Mouse (Mus musculus) intestine, embryonic 16.5 days (tissue): ENCODE data around the gene Raph1. TPM values are rescaled to one million over a fixed set of nuclear protein-coding genes. Genes with fewer than 3 reads are reported as not detected.

Experiments used
- ATAC-seq: fragments of 200-750 bp; cut with Nextera tagmentation; 2 replicates; pipeline ENCODE4 v1.8.0; 2017; ENCODE audit warnings: moderate TSS enrichment, moderate library complexity
- H3K27ac ChIP-seq: fragments of 300-500 bp; sonication (generic); 2 replicates; pipeline ENCODE4 v1.5.1; 2014; ENCODE audit warnings: mild to moderate bottlenecking, low read length
- H3K27me3 ChIP-seq: fragments of 300-500 bp; sonication (generic); replicated peaks from 2 replicates; pipeline ENCODE4 v1.6.1; 2014; ENCODE audit warnings: low read length, control low read depth, mixed read lengths; ENCODE audit not compliant: control insufficient read depth, insufficient read depth
- H3K36me3 ChIP-seq: fragments of 300-500 bp; sonication (generic); 2 replicates; pipeline ENCODE4 v1.6.1; 2014; ENCODE audit warnings: low read length, control low read depth; ENCODE audit not compliant: control insufficient read depth, insufficient read depth
- H3K4me1 ChIP-seq: fragments of 300-500 bp; sonication (generic); 2 replicates; pipeline ENCODE4 v1.6.1; 2014; ENCODE audit warnings: low read length, control low read depth, mixed read lengths; ENCODE audit not compliant: control insufficient read depth, insufficient read depth
- H3K4me2 ChIP-seq: fragments of 300-500 bp; sonication (generic); 2 replicates; pipeline ENCODE4 v1.6.1; 2014; ENCODE audit warnings: low read depth, low read length, control low read depth
- H3K4me3 ChIP-seq: fragments of 300-500 bp; sonication (generic); 2 replicates; pipeline ENCODE4 v1.5.1; 2014; ENCODE audit warnings: mild to moderate bottlenecking, low read length
- H3K9ac ChIP-seq: fragments of 300-500 bp; sonication (generic); 2 replicates; pipeline ENCODE4 v1.6.1; 2014; ENCODE audit warnings: low read depth, low read length
- H3K9me3 ChIP-seq: fragments of 300-500 bp; sonication (generic); 2 replicates; pipeline ENCODE4 v1.6.1; 2016; ENCODE audit warnings: low read length, control low read depth; ENCODE audit not compliant: control insufficient read depth
- WGBS: fragments of 180-500 bp; shearing (Covaris S2); extraction: QIAGEN DNeasy Blood & Tissue Kit; methylation state at CpG from one replicate; pipeline ENCODE4 v1.1.7; 2014; 5-methylcytosine and 5-hydroxymethylcytosine counted together
- polyA plus RNA-seq: library from polyadenylated mRNA; unstranded; fragments of >200 nt; fragmentation: Nextera tagmentation; extraction: Ambion mirVana; gene quantifications from 2 replicates; pipeline ENCODE4 v1.2.1, GENCODE M21; 2015

Raph1 gene
- polyA plus RNA-seq, 1 experiment from 2014 or later = 20.2 TPM

DNA sequence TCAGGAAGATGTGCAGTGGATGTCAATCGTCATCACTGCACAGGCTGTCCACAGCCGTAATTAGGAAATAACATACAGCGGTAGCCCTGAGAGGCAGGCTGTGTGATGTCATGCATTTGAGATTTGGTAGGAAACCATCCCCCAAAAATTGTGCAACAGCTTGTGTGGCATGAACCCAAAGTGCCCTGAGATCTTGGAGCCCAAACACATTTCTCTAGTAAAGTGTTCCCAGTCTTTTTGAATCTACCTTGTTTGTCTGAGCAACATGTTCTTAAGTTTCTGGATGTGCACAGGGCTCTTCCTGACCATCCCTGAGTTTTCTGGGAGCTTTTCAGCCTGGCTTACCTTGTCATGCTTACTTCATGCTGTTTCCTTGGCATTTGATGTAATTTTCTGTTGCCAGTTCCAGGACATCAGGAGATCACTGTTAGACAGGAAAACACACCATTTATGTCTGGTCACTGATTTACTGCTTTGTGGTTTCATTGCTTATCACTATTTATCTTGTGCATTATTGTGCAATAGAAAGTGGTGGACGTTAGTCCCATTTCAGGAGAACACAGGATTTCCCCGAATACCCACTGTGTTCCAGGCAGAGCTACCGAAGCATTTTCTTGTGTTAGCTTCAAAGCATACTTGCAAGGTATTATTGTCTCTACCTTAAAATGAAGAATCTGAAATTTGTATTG, 32.3 kb upstream of the Raph1 start:
- H3K27ac ChIP-seq = no peak overlapping the region
- H3K4me3 ChIP-seq = no peak overlapping the region
- H3K9ac ChIP-seq = no peak overlapping the region
- H3K4me1 ChIP-seq = peaks cover 4% of the 10 kb centered on the region; the same call in 1 of the 2 replicates
- H3K36me3 ChIP-seq = no peaks in the 10 kb centered on the region
- 71% methylated on average over 6 of the region's 6 CpGs for WGBS
- ATAC-seq = peak; percentile 42; the same call in 1 of the 2 replicates
- no peak overlapping the region for H3K4me2 ChIP-seq
- H3K27me3 ChIP-seq = no peaks in the 10 kb centered on the region
- H3K9me3 ChIP-seq = no peaks in the 10 kb centered on the region

DNA sequence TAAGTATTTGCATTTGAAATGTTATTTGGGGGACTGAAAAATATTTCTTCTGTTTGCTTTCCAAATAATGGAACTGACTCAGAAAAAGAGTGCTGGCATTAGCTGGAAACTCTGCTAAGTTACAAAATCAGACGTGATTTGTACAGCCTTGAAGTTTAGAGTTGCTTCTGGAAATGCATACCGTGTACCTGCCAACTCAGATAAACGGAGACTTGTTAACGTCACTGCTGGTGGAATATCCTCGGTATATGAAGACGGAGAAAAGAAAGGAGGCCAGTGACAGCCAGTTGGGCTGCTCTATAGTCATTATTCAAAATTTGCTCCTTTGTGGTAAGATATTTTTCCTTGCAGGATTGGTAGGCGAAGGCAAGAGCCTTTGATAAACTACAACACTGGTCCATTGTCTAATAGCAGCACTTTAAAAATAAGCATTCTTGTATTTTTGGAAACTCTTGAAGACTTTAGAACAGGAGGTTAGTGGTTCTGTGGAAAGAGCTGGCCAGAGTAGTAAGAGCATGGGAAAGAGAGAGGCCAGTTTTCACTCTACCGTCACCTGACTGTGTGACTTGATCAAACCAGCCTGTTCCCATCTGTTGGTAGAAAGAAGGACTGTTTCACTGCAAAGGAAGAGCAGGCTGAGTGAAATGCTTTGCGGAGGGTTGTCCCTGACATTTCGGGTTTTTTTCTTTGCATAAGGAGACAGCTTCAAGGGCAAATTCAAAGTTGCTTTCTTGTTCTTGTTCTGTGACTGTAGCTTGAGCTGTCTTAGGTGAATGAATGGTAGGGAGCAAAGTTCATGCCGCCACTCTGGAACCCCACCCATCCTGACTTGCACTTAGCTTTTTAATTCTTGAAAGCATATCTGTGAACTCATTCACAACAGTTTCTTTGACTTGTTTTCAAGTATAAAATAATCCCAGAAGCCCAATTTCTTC, 29.7 kb upstream of the Raph1 start:
- Histone ChIP-seq H3K4me3 (no peak overlapping the region), H3K36me3 (no peaks in the 10 kb centered on the region), H3K27ac (peak overlapping the region; percentile 36; the same call in 1 of the 2 replicates), H3K9ac (no peak overlapping the region), H3K4me2 (no peak overlapping the region), H3K9me3 (no peaks in the 10 kb centered on the region), H3K27me3 (no peaks in the 10 kb centered on the region), H3K4me1 (peaks cover 4% of the 10 kb centered on the region; the same call in 1 of the 2 replicates)
- peak; percentile 80 for ATAC-seq
- 60% methylated on average over 11 of the region's 11 CpGs for WGBS

DNA sequence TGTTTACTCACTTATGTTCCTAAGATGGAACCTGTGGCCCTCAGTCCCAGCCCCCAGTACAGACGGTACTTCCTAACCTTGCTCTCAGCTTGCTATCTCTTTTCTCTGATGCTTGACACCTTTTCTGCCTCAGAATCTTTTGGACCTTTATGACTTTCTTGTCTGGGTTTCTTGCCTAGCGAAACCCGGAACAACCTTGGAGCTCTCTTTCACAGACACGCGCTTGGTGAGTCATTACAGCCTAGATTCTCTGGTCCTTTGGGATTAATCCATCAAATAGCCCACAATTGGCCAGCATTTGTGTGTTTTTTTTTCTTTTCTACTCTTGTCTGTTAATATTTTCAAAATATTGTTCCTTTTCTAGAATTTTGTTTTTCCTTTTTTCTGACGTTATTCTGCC, 26.2 kb upstream of the Raph1 start:
- H3K4me1 ChIP-seq = 0 out of 2 replicates have a peak, but pooled peaks cover 4% of the 10 kb centered on the region
- H3K27me3 ChIP-seq = no peaks in the 10 kb centered on the region
- no peak overlapping the region for H3K4me2 ChIP-seq
- H3K9ac ChIP-seq = no peak overlapping the region
- no peaks in the 10 kb centered on the region for H3K36me3 ChIP-seq
- H3K4me3 ChIP-seq = no peak overlapping the region
- ATAC-seq = no peak
- no peak overlapping the region for H3K27ac ChIP-seq
- WGBS = 96% methylated on average over 6 of the region's 6 CpGs
- no peaks in the 10 kb centered on the region for H3K9me3 ChIP-seq

DNA sequence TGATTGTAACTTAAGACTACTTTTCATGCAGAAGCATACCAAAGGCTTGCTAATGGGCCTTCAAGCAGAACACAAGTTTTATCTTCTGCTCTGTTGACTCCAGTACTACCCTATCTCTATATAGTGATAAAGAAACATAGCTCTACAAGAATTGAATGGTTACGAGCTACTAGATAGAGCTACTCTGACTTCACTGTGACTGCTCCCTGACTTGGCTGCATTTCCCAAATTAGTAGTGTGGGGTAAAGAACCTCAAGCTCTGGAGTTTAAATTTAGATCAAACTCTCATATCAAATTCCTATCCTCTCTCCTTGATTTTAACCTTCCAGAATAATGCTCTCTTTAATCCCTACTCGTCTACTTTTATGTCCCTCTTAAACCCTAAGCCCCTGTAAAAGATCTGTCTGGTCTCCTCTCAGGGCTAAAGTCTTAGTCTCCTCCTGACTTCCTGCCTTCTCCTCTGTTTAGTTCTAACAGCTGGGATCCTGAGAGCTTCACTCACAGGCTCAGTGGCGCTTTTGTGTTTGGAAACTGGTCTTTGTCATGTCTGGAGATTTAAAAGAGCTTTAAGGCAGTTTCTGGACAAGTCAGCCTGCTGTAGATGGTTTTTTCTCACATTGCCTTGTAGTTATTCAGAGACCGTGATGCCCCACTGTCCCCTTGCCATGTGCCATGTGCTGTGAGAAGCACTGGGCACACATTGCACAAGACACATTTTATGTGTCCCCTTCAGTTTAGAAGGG, 22.2 kb upstream of the Raph1 start:
- Histone ChIP-seq H3K4me3 (no peak overlapping the region), H3K4me2 (no peak overlapping the region), H3K4me1 (no peaks in the 10 kb centered on the region), H3K9ac (no peak overlapping the region), H3K27me3 (no peaks in the 10 kb centered on the region), H3K36me3 (no peaks in the 10 kb centered on the region), H3K27ac (no peak overlapping the region), H3K9me3 (no peaks in the 10 kb centered on the region; the same call in 1 of the 2 replicates)
- ATAC-seq = no peak
- 46% methylated on average over 4 of the region's 4 CpGs for WGBS

DNA sequence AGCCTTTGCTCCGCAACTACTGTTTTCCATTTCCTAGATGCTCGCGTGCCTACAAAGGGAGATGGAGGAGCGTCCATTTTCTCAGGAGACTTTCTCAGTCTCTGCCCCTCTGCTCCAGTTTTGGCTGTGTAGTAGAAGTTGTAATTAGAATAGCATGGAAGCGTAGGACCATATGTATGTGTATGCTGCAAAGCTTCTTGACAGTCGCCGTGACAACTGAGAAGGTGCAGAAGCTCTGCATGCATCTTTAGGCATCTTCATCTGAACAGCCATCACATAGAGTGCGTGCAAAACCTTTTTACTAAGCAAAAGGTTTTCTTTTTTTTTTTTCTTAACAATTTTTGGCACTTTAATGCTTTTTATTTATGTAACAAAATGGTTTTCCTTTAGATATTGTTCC, 14.1 kb upstream of the Raph1 start:
- Histone ChIP-seq H3K27ac (no peak overlapping the region), H3K36me3 (no peaks in the 10 kb centered on the region), H3K9me3 (no peaks in the 10 kb centered on the region; the same call in 1 of the 2 replicates), H3K27me3 (no peaks in the 10 kb centered on the region), H3K4me2 (no peak overlapping the region), H3K4me1 (no peaks in the 10 kb centered on the region), H3K4me3 (no peak overlapping the region), H3K9ac (no peak overlapping the region)
- no peak for ATAC-seq
- 93% methylated on average over 8 of the region's 8 CpGs for WGBS

DNA sequence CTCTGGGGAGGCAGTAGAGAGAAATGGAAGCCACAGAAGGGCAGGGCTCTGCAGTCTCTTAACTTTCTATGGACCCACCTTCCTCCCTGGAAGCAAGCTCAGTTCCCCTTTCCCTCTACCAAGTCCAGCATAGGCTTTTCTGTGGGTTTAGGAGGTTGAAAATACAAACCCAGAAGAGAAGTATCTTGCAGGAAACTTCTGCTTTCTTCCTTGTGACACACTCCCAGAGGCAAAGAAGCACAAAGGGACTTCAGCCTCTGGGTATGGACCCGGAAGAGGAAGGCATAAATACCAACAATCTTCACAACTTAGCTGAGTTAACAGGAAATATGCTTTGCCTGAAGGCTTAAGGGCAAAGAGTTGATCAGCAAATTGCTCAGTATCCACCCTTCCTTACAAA, 13.0 kb upstream of the Raph1 start:
- 61% methylated on average over 1 of the region's 1 CpGs for WGBS
- no peak overlapping the region for H3K27ac ChIP-seq
- no peaks in the 10 kb centered on the region for H3K9me3 ChIP-seq
- H3K4me2 ChIP-seq = no peak overlapping the region
- no peaks in the 10 kb centered on the region for H3K36me3 ChIP-seq
- H3K27me3 ChIP-seq = no peaks in the 10 kb centered on the region
- peak; percentile 64; the same call in 1 of the 2 replicates for ATAC-seq
- no peak overlapping the region for H3K4me3 ChIP-seq
- no peaks in the 10 kb centered on the region for H3K4me1 ChIP-seq
- H3K9ac ChIP-seq = no peak overlapping the region

DNA sequence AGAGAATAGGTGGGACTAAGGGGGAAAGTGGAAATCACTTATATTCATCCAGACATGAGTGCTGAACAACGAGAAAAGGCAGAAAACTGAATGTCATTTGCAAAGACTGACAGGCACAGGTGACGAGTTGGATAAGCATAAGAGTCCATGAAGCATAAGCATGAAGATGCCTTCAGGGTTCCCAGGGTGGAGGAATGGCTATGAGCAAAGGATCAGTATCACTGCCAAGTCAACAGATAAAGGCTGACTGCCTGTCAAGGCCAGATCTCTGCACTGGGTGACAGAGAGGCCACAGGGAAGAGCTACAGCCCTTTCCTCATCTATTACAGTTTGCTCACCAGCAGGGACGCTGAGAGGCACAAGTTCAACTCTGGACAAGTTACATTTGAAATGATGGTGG, 5.8 kb upstream of the Raph1 start:
- no peaks in the 10 kb centered on the region for H3K4me1 ChIP-seq
- 62% methylated on average over 3 of the region's 3 CpGs for WGBS
- 0 out of 2 replicates have a peak, but pooled peaks have one; percentile 42 for ATAC-seq
- H3K9ac ChIP-seq = no peak overlapping the region
- no peaks in the 10 kb centered on the region for H3K27me3 ChIP-seq
- no peak overlapping the region for H3K4me3 ChIP-seq
- H3K36me3 ChIP-seq = no peaks in the 10 kb centered on the region
- H3K27ac ChIP-seq = no peak overlapping the region
- no peak overlapping the region for H3K4me2 ChIP-seq
- no peaks in the 10 kb centered on the region for H3K9me3 ChIP-seq

DNA sequence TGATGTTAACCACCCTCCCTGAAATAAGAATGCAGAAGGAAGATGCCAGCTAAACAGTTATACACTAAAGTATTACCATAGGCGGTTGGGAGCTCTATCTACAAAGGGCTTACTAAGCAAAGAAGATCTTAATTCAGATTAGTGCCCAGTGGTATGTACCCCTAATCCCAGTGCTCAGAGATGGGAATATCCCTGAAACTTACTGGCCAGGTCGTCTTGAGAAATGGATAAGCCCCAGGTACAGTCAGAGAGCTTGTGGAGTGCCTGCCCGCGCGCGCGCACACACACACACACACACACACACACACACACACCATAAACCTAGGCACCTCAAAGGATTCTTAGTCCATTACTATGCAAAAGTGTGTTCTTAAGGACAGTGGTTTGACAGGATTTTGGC, 2.8 kb upstream of the Raph1 start:
- H3K4me1 ChIP-seq = peaks cover 1% of the 10 kb centered on the region; the same call in 1 of the 2 replicates
- no peak overlapping the region for H3K4me2 ChIP-seq
- H3K9me3 ChIP-seq = no peaks in the 10 kb centered on the region
- WGBS = 93% methylated on average over 7 of the region's 7 CpGs
- no peaks in the 10 kb centered on the region for H3K36me3 ChIP-seq
- no peak overlapping the region for H3K9ac ChIP-seq
- H3K4me3 ChIP-seq = no peak overlapping the region
- no peak for ATAC-seq
- no peaks in the 10 kb centered on the region for H3K27me3 ChIP-seq
- H3K27ac ChIP-seq = no peak overlapping the region

DNA sequence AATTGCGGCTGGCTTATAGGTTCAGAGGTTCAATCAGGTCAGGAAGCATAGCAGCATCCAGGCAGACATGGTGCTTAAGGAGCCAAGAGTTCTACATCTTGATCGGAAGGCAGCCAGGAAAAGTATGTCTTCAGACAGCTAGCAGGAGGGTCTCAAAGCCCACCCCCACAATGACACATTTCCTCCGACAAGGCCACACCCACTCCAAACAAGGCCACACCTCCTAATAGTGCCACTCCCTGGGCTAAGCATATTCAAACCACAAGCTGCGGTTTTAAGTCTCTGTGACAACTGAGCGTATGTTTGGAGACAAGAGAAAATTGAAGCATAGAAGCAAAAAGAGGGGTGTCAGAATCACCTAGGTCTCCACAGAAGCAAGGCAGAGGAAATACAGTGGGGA, 2.3 kb upstream of the Raph1 start:
- Histone ChIP-seq H3K4me3 (no peak overlapping the region), H3K9ac (no peak overlapping the region), H3K27me3 (no peaks in the 10 kb centered on the region), H3K4me1 (peaks cover 2% of the 10 kb centered on the region; the same call in 1 of the 2 replicates), H3K36me3 (no peaks in the 10 kb centered on the region), H3K4me2 (no peak overlapping the region), H3K9me3 (no peaks in the 10 kb centered on the region), H3K27ac (no peak overlapping the region)
- WGBS = 62% methylated on average over 5 of the region's 5 CpGs
- no peak for ATAC-seq
